Mouse (Mus musculus) ES-E14 (cell line): Measurements from ENCODE around the gene Gm42688.

Experiments used
- HCFC1 ChIP-seq: IDR thresholded peaks from 2 replicates; pipeline ENCODE4 v1.6.1; 2012; ENCODE audit warnings: low read length, inconsistent platforms, borderline replicate concordance; ENCODE audit not compliant: insufficient read depth
- ZC3H11A ChIP-seq: IDR thresholded peaks from 2 replicates; pipeline ENCODE4 v1.6.1; 2012; ENCODE audit warnings: low read depth, mild to moderate bottlenecking, inconsistent platforms, low read length, borderline replicate concordance
- ZNF384 ChIP-seq: IDR thresholded peaks from 2 replicates; pipeline ENCODE4 v1.6.1; 2012; ENCODE audit warnings: low read depth, low read length, inconsistent platforms

DNA sequence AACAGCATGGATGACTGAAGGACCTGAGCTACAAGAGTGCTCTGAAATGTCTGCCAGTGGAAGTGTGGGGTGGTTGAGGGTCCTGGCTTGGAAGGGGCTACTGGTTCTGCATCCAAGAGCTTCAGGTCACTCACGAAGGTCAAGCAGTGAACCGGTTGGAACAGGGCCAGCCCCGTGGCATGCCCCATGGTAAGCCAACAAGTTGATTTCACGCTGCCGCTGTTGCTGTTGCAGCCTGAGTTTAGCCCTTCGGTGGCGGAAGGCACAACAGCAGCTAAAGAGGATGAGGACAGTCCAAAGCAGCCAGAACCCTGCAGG lies 18.3 kb downstream of the Gm42688 start:
- TF ChIP-seq ZNF384: no peak
- no peak for TF ChIP-seq HCFC1
- TF ChIP-seq ZC3H11A: no peak
